Mouse (Mus musculus): ENCODE results near the gene Gm6358. TPM values are rescaled to one million over a fixed set of nuclear protein-coding genes. Genes with fewer than 3 reads are reported as not detected.
"Not testable (repeated sequence)": the region's sequence is repeated elsewhere in the genome, so short reads cannot be mapped to it uniquely, and the experiment has no call there.

Gm6358 gene
- polyA plus RNA-seq (2015; fragmentation: Nextera tagmentation; extraction: Ambion mirVana): not detected in 2 replicates

GRCm38 (mm10) chr16:89140551-89140950 is at the start of gene Gm6358:
Gm6358 (plus strand) TSS chr16:89140851.
- Histone ChIP-seq H3K27ac (ENCODE audit: low read depth) (no peak within 1 kb of the TSS), H3K4me1 (ENCODE audit: insufficient read depth) (no peaks in the 10 kb centered on the region), H3K9ac (replicated peaks) (no peak within 1 kb of the TSS), H3K4me2 (ENCODE audit: low read depth, low read length) (no peak within 1 kb of the TSS), H3K4me3 (ENCODE audit: low read depth, low read length) (no peak within 1 kb of the TSS), H3K27me3 (ENCODE audit: insufficient read depth, low read length) (no peaks in the 10 kb centered on the region), H3K9me3 (ENCODE audit: low read length) (no peaks in the 10 kb centered on the region; the same call in 1 of the 2 replicates), H3K36me3 (replicated peaks; ENCODE audit: insufficient read depth, low read length) (no peaks in the 10 kb centered on the region)
- DNase-seq (no peak), ATAC-seq (no peak)
- TF ChIP-seq CTCF (IDR thresholded peaks at IDR 0.05; ENCODE audit: low read depth) (no peak), EP300 (IDR thresholded peaks at IDR 0.05; ENCODE audit: low read depth) (no peak)
- 78% methylated on average over 1 of the region's 1 CpGs for WGBS (ENCODE audit: insufficient replicate concordance)

- no peak within 1 kb of the TSS for H3K27ac ChIP-seq (ENCODE audit: low read depth)
- H3K27me3 ChIP-seq (ENCODE audit: insufficient read depth, low read length): no peaks in the 10 kb centered on the region
- ATAC-seq (no peak), DNase-seq (no peak)
- no peak within 1 kb of the TSS for H3K4me2 ChIP-seq (ENCODE audit: low read depth, low read length)
- no peaks in the 10 kb centered on the region for H3K4me1 ChIP-seq (ENCODE audit: insufficient read depth)
- no peak within 1 kb of the TSS for H3K9ac ChIP-seq (replicated peaks)
- 78% methylated on average over 1 of the region's 1 CpGs for WGBS (ENCODE audit: insufficient replicate concordance)
- H3K9me3 ChIP-seq (ENCODE audit: low read length): 0 out of 2 replicates have a peak, but pooled peaks cover 2% of the 10 kb centered on the region
- TF ChIP-seq EP300 (IDR thresholded peaks at IDR 0.05; ENCODE audit: low read depth) (no peak), CTCF (IDR thresholded peaks at IDR 0.05; ENCODE audit: low read depth) (no peak)
- H3K4me3 ChIP-seq (ENCODE audit: low read depth, low read length): no peak within 1 kb of the TSS
- no peaks in the 10 kb centered on the region for H3K36me3 ChIP-seq (replicated peaks; ENCODE audit: insufficient read depth, low read length)
Measured at GRCm38 (mm10) chr16:89150786-89151185, 10.1 kb downstream of the Gm6358 start, which contains the start of gene Gm10061. Gm10061 (plus strand) TSS chr16:89151086.

- H3K9ac ChIP-seq (replicated peaks): no peak within 1 kb of the TSS
- no peaks in the 10 kb centered on the region for H3K27me3 ChIP-seq (ENCODE audit: insufficient read depth, low read length)
- no peak within 1 kb of the TSS for H3K4me3 ChIP-seq (ENCODE audit: low read depth, low read length)
- no peaks in the 10 kb centered on the region for H3K4me1 ChIP-seq (ENCODE audit: insufficient read depth)
- 0 out of 2 replicates have a peak, but pooled peaks cover 2% of the 10 kb centered on the region for H3K9me3 ChIP-seq (ENCODE audit: low read length)
- no peak for TF ChIP-seq CTCF (IDR thresholded peaks at IDR 0.05; ENCODE audit: low read depth)
- TF ChIP-seq EP300 (IDR thresholded peaks at IDR 0.05; ENCODE audit: low read depth): no peak
- H3K27ac ChIP-seq (ENCODE audit: low read depth): no peak within 1 kb of the TSS
- no peak for DNase-seq
- H3K4me2 ChIP-seq (ENCODE audit: low read depth, low read length): no peak within 1 kb of the TSS
- no peaks in the 10 kb centered on the region for H3K36me3 ChIP-seq (replicated peaks; ENCODE audit: insufficient read depth, low read length)
- 76% methylated on average over 4 of the region's 4 CpGs for WGBS (ENCODE audit: insufficient replicate concordance)
- ATAC-seq: no peak
Measured at GRCm38 (mm10) chr16:89157652-89158051, 17.0 kb downstream of the Gm6358 start, which contains the start of gene Gm9789. Gm9789 (plus strand) TSS chr16:89157952.

DNA sequence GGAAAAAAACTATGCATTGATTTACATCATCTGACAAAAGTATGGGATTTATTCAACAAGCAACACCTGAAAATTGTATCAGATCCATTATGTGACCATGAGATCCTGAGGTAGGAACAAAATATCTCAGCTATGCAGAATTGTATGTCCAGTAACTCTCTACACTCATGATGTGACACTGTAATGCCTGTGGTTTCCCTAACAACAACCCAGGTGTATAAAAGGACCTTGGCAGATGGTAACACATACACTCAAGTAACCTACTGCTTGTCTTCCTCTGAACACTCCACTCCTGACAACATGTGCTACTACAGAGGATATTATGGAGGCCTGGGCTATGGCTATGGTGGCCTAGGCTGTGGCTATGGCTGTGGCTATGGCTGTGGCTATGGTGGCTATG is 28.5 kb downstream of the Gm6358 start, which contains the start of gene Gm7735:
TSS of gene Gm7735 (plus strand) at position 301 of the 400 bp plus-strand sequence.
- H3K9ac ChIP-seq (replicated peaks); H3K4me2 ChIP-seq (ENCODE audit: low read depth, low read length); H3K36me3 ChIP-seq (replicated peaks; ENCODE audit: insufficient read depth, low read length); H3K9me3 ChIP-seq (ENCODE audit: low read length); H3K4me3 ChIP-seq (ENCODE audit: low read depth, low read length); H3K27me3 ChIP-seq (ENCODE audit: insufficient read depth, low read length); DNase-seq; H3K4me1 ChIP-seq (ENCODE audit: insufficient read depth); ATAC-seq; H3K27ac ChIP-seq (ENCODE audit: low read depth): not testable (repeated sequence)

- ATAC-seq (no peak), DNase-seq (no peak)
- WGBS (ENCODE audit: insufficient replicate concordance): 72% methylated on average over 2 of the region's 2 CpGs
- H3K27ac ChIP-seq (ENCODE audit: low read depth): no peak within 1 kb of the TSS
- no peak within 1 kb of the TSS for H3K4me3 ChIP-seq (ENCODE audit: low read depth, low read length)
- no peaks in the 10 kb centered on the region for H3K4me1 ChIP-seq (ENCODE audit: insufficient read depth)
- H3K9ac ChIP-seq (replicated peaks): no peak within 1 kb of the TSS
- H3K4me2 ChIP-seq (ENCODE audit: low read depth, low read length): no peak within 1 kb of the TSS
- H3K27me3 ChIP-seq (ENCODE audit: insufficient read depth, low read length): no peaks in the 10 kb centered on the region
- H3K36me3 ChIP-seq (replicated peaks; ENCODE audit: insufficient read depth, low read length): no peaks in the 10 kb centered on the region
- no peaks in the 10 kb centered on the region; the same call in 1 of the 2 replicates for H3K9me3 ChIP-seq (ENCODE audit: low read length)
- TF ChIP-seq CTCF (IDR thresholded peaks at IDR 0.05; ENCODE audit: low read depth): no peak
- no peak for TF ChIP-seq EP300 (IDR thresholded peaks at IDR 0.05; ENCODE audit: low read depth)
Measured at GRCm38 (mm10) chr16:89174435-89174834, 33.8 kb downstream of the Gm6358 start, which contains the start of gene 1110057P08Rik. 1110057P08Rik (plus strand) TSS chr16:89174735.

GRCm38 (mm10) chr16:89188621-89189020 is 48.0 kb downstream of the Gm6358 start:
- Histone ChIP-seq H3K9me3 (ENCODE audit: low read length) (no peaks in the 10 kb centered on the region), H3K4me1 (ENCODE audit: insufficient read depth) (no peaks in the 10 kb centered on the region), H3K27me3 (ENCODE audit: insufficient read depth, low read length) (no peaks in the 10 kb centered on the region), H3K4me2 (ENCODE audit: low read depth, low read length) (no peak overlapping the region), H3K36me3 (replicated peaks; ENCODE audit: insufficient read depth, low read length) (no peaks in the 10 kb centered on the region), H3K27ac (ENCODE audit: low read depth) (no peak overlapping the region), H3K4me3 (ENCODE audit: low read depth, low read length) (no peak overlapping the region), H3K9ac (replicated peaks) (no peak overlapping the region)
- TF ChIP-seq EP300 (IDR thresholded peaks at IDR 0.05; ENCODE audit: low read depth): no peak
- TF ChIP-seq CTCF (IDR thresholded peaks at IDR 0.05; ENCODE audit: low read depth): no peak
- DNase-seq: no peak
- WGBS (ENCODE audit: insufficient replicate concordance): 63% methylated on average over 4 of the region's 4 CpGs
- no peak for ATAC-seq

Other genes with a start within 250 kb of the Gm6358 start
- not detected in 2 replicates for gene Krtap19-5, start 244.4 kb upstream of the Gm6358 start, polyA plus RNA-seq (2015; fragmentation: Nextera tagmentation; extraction: Ambion mirVana)
- gene Krtap19-9b, start 208.6 kb upstream of the Gm6358 start, polyA plus RNA-seq (2015; fragmentation: Nextera tagmentation; extraction: Ambion mirVana): not detected in 2 replicates
- not detected in 2 replicates for gene Krtap16-3, start 178.0 kb upstream of the Gm6358 start, polyA plus RNA-seq (2015; fragmentation: Nextera tagmentation; extraction: Ambion mirVana)
- not detected in 2 replicates for gene Krtap22-2, start 130.1 kb upstream of the Gm6358 start, polyA plus RNA-seq (2015; fragmentation: Nextera tagmentation; extraction: Ambion mirVana)
- not detected in 2 replicates for gene Gm10229, start 125.6 kb upstream of the Gm6358 start, polyA plus RNA-seq (2015; fragmentation: Nextera tagmentation; extraction: Ambion mirVana)
- not detected in 2 replicates for gene Krtap6-1, start 109.2 kb upstream of the Gm6358 start, polyA plus RNA-seq (2015; fragmentation: Nextera tagmentation; extraction: Ambion mirVana)
- not detected in 2 replicates for gene Gm10228, start 99.4 kb upstream of the Gm6358 start, polyA plus RNA-seq (2015; fragmentation: Nextera tagmentation; extraction: Ambion mirVana)
- not detected in 2 replicates for gene Krtap6-5, start 93.0 kb upstream of the Gm6358 start, polyA plus RNA-seq (2015; fragmentation: Nextera tagmentation; extraction: Ambion mirVana)
- not detected in 2 replicates for gene 1110025L11Rik, start 76.8 kb upstream of the Gm6358 start, polyA plus RNA-seq (2015; fragmentation: Nextera tagmentation; extraction: Ambion mirVana)
- gene Krtap6-3, start 56.8 kb upstream of the Gm6358 start, polyA plus RNA-seq (2015; fragmentation: Nextera tagmentation; extraction: Ambion mirVana): not detected in 2 replicates
- not detected in 2 replicates for gene Gm10061, start 10.2 kb downstream of the Gm6358 start, polyA plus RNA-seq (2015; fragmentation: Nextera tagmentation; extraction: Ambion mirVana)
- gene Gm9789, start 17.1 kb downstream of the Gm6358 start, polyA plus RNA-seq (2015; fragmentation: Nextera tagmentation; extraction: Ambion mirVana): not detected in 2 replicates
- gene Gm7735, start 28.6 kb downstream of the Gm6358 start, polyA plus RNA-seq (2015; fragmentation: Nextera tagmentation; extraction: Ambion mirVana): not detected in 2 replicates
- not detected in 2 replicates for gene 1110057P08Rik, start 33.9 kb downstream of the Gm6358 start, polyA plus RNA-seq (2015; fragmentation: Nextera tagmentation; extraction: Ambion mirVana)
- not detected in 2 replicates for gene Krtap20-2, start 65.0 kb downstream of the Gm6358 start, polyA plus RNA-seq (2015; fragmentation: Nextera tagmentation; extraction: Ambion mirVana)